Comparison of ENCODE assay signal across 12 mouse cellular contexts in the genomic region with DNA sequence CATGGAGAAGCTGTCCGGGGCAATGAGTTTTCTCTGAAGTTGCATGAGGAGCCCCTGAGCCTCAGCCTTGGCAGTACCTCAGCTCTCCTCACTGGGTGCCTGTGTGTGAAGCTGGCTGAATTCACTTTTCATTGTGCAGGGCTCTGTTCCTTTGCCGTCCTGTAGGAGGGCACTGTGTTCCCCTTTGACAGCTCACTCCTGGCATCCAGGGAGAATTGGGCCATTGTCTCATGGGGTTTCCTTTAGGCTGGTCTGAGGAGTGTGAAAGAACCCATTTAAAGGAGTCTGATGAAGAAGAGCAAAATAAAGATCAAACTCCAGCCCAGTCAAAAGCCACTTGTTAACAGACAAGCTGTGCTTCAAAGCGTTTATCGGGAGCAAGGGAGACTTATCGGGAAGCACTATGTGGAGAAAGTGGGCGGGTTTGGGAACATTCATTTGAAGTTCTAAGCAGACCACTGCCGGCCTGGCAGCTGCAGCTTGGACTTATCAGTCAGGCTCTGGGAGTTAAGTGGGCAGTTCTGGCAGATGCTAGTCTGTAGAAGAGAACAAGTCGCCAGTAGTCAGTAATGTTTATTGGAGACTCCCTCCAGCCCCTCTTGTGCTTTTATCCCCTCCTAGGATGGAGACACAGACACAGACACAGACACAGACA. TPM values are rescaled to one million over a fixed set of nuclear protein-coding genes. Genes with fewer than 3 reads are reported as not detected.
DNase-seq lines count a peak whose midpoint lies in the region; ATAC-seq and TF ChIP-seq lines count a peak whose summit lies in the region.
"Had no signal": no experiment of that assay in that cellular context is flagged by ENCODE, and none has a peak within 500 bp of the region (broad histone marks: within the 10 kb centered on the region; RNA-seq: fewer than 3 reads in every experiment).

No protein-coding gene starts in this region.

- TF ChIP-seq CTCF in lung, embryonic 14.5 days (IDR thresholded peaks at IDR 0.05; ENCODE audit: low read depth), result peak; percentile 54

- H3K27ac ChIP-seq in lung, embryonic 14.5 days (ENCODE audit: low read depth), result no peak overlapping the region
- peak overlapping the region; percentile 20; the same call in 1 of the 2 replicates for H3K27ac ChIP-seq in hindbrain, embryonic 11.5 days (ENCODE audit: low read depth, low read length)
- H3K27ac ChIP-seq in neural tube, embryonic 13.5 days (replicated peaks), result no peak overlapping the region

- peak; percentile 80 for ATAC-seq in lung, embryonic 14.5 days (ENCODE audit: insufficient read depth)
- peak; percentile 61 for ATAC-seq in erythroblast, adult 5-6 weeks (replicated peaks; ENCODE audit: low FRiP score, poor library complexity, severe bottlenecking)
- ATAC-seq in hindbrain, embryonic 11.5 days (ENCODE audit: low FRiP score), result peak; percentile 83
- peak; percentile 59; the same call in 1 of the 2 replicates for ATAC-seq in neural tube, embryonic 13.5 days (ENCODE audit: low read depth)
- ATAC-seq: Patski had no signal

- WGBS in lung, embryonic 14.5 days, result 8% methylated on average over 8 of the region's 8 CpGs
- 20% methylated on average over 8 of the region's 8 CpGs for WGBS in hindbrain, embryonic 11.5 days
- WGBS in neural tube, embryonic 13.5 days, result 13% methylated on average over 8 of the region's 8 CpGs

- H3K9ac ChIP-seq in lung, embryonic 14.5 days, result no peak overlapping the region
- H3K9ac ChIP-seq in hindbrain, embryonic 11.5 days (ENCODE audit: low read depth, low read length), result no peak overlapping the region
- no peak overlapping the region for H3K9ac ChIP-seq in neural tube, embryonic 13.5 days

- no peaks in the 10 kb centered on the region for H3K4me1 ChIP-seq in lung, embryonic 14.5 days (ENCODE audit: insufficient read depth)
- no peaks in the 10 kb centered on the region for H3K4me1 ChIP-seq in hindbrain, embryonic 11.5 days (replicated peaks; ENCODE audit: control insufficient read depth, insufficient read depth, low read length)
- peaks cover 7% of the 10 kb centered on the region for H3K4me1 ChIP-seq in neural tube, embryonic 13.5 days (replicated peaks)

- no peak overlapping the region for H3K4me3 ChIP-seq in lung, embryonic 14.5 days (ENCODE audit: low read depth, low read length)
- H3K4me3 ChIP-seq in hindbrain, embryonic 11.5 days (ENCODE audit: low read depth, low read length), result no peak overlapping the region
- no peak overlapping the region for H3K4me3 ChIP-seq in neural tube, embryonic 13.5 days
- H3K4me3 ChIP-seq: megakaryocyte, embryonic 14.5 days had no signal

- H3K36me3 ChIP-seq in lung, embryonic 14.5 days (ENCODE audit: insufficient read depth), result no peaks in the 10 kb centered on the region
- H3K36me3 ChIP-seq in hindbrain, embryonic 11.5 days (ENCODE audit: control insufficient read depth, insufficient read depth, low read length), result no peaks in the 10 kb centered on the region
- H3K36me3 ChIP-seq in neural tube, embryonic 13.5 days, result no peaks in the 10 kb centered on the region

- DNase-seq in lung, embryonic 14.5 days, result peak; percentile 74
- no peak for DNase-seq in lung, postnatal 25 days (ENCODE audit: low spot score)
- DNase-seq in hindbrain, embryonic 11.5 days (ENCODE audit: low spot score), result peak; percentile 38
- no peak for DNase-seq in cerebellum, postnatal 4 days (ENCODE audit: low spot score in 2 of 2)
- DNase-seq in adrenal gland, postnatal 25 days, result no peak
- DNase-seq in layer of hippocampus, adult 9-11 months, result no peak
- DNase-seq: cerebellum, adult 9-10 months; gastrocnemius, postnatal 14 days had no signal

- no peak overlapping the region for H3K4me2 ChIP-seq in lung, embryonic 14.5 days
- H3K4me2 ChIP-seq in hindbrain, embryonic 11.5 days (replicated peaks; ENCODE audit: low read depth, low read length), result no peak overlapping the region
- no peak overlapping the region for H3K4me2 ChIP-seq in neural tube, embryonic 13.5 days

- no peaks in the 10 kb centered on the region for H3K27me3 ChIP-seq in lung, embryonic 14.5 days (ENCODE audit: insufficient read depth, low read length)
- H3K27me3 ChIP-seq in hindbrain, embryonic 11.5 days (ENCODE audit: control insufficient read depth, insufficient read depth, low read length), result no peaks in the 10 kb centered on the region
- H3K27me3 ChIP-seq in neural tube, embryonic 13.5 days, result no peaks in the 10 kb centered on the region
- H3K27me3 ChIP-seq: megakaryocyte, embryonic 14.5 days; Patski had no signal

- H3K9me3 ChIP-seq in lung, embryonic 14.5 days (ENCODE audit: low read depth, low read length), result no peaks in the 10 kb centered on the region
- no peaks in the 10 kb centered on the region for H3K9me3 ChIP-seq in hindbrain, embryonic 11.5 days (ENCODE audit: control insufficient read depth, low read length)
- no peaks in the 10 kb centered on the region for H3K9me3 ChIP-seq in neural tube, embryonic 13.5 days
- H3K9me3 ChIP-seq: megakaryocyte, embryonic 14.5 days had no signal

RNA-seq across cellular contexts. Expression of gene Cxcr4, which starts 40.2 kb away (rescaled TPM):
- 10.3 and 10.9 TPM in 2 replicates for polyA plus RNA-seq in lung, embryonic 14.5 days (2014; fragmentation: Nextera tagmentation; extraction: Ambion mirVana)
- total RNA-seq in erythroblast, adult 5-6 weeks (2015; ENCODE audit: low replicate concordance), result 121 and 151 TPM in 2 replicates
- total RNA-seq in erythroblast, adult 5-6 weeks (2017; ENCODE audit: low replicate concordance), result 109 and 111 TPM in 2 replicates
- 23.3 and 26.4 TPM in 2 replicates for polyA plus RNA-seq in hindbrain, embryonic 11.5 days (2014; fragmentation: Nextera tagmentation; extraction: Ambion mirVana)
- 8.5 and 8.7 TPM in 2 replicates for polyA plus RNA-seq in neural tube, embryonic 13.5 days (2015; fragmentation: Nextera tagmentation; extraction: Ambion mirVana)
- total RNA-seq in adrenal gland, postnatal 25 days (2021), result 11.4 and 14.2 TPM in 2 replicates

Comparison
In these comparisons a context has a peak if more than half of its experiments do, and no peak if none do; other contexts are left out.
1. DNase-seq: peak in lung, embryonic 14.5 days (single experiment) and hindbrain, embryonic 11.5 days (single experiment); none in lung, postnatal 25 days (single experiment), cerebellum, postnatal 4 days (0 of 2), adrenal gland, postnatal 25 days (single experiment) and layer of hippocampus, adult 9-11 months (single experiment).
2. Peak in every context shown above with its lines, with median percentiles within 50 percentile points of each other: ATAC-seq.